ENCODE assay signal across 28 mouse cellular contexts in genomic region chr3:105418441-105418840, GRCm38 (mm10). TPM values are rescaled to one million over a fixed set of nuclear protein-coding genes. Genes with fewer than 3 reads are reported as not detected.
"Had no signal": no experiment of that assay in that cellular context is flagged by ENCODE, and none has a peak within 500 bp of the region (broad histone marks: within the 10 kb centered on the region; RNA-seq: fewer than 3 reads in every experiment).

No protein-coding gene starts in this region.

- H3K27ac ChIP-seq: embryonic facial prominence, embryonic 10.5 days; embryonic facial prominence, embryonic 12.5 days; embryonic facial prominence, embryonic 13.5 days; embryonic facial prominence, embryonic 15.5 days; forebrain, embryonic 10.5 days; forebrain, embryonic 12.5 days; forebrain, embryonic 13.5 days; forebrain, embryonic 15.5 days; gastrocnemius, adult 2 months; heart, adult 2 months; heart, embryonic 10.5 days had no signal

- H3K27me3 ChIP-seq: embryonic facial prominence, embryonic 12.5 days; embryonic facial prominence, embryonic 13.5 days; embryonic facial prominence, embryonic 15.5 days; forebrain, embryonic 12.5 days; forebrain, embryonic 13.5 days; forebrain, embryonic 15.5 days had no signal

- H3K4me2 ChIP-seq: embryonic facial prominence, embryonic 12.5 days; embryonic facial prominence, embryonic 13.5 days; embryonic facial prominence, embryonic 15.5 days; forebrain, embryonic 12.5 days; forebrain, embryonic 13.5 days; forebrain, embryonic 15.5 days had no signal

- ATAC-seq: forebrain, embryonic 13.5 days; forebrain, embryonic 14.5 days; forebrain, embryonic 15.5 days; forebrain, embryonic 16.5 days; forebrain, postnatal 0 days had no signal

- H3K36me3 ChIP-seq: embryonic facial prominence, embryonic 10.5 days; embryonic facial prominence, embryonic 12.5 days; embryonic facial prominence, embryonic 13.5 days; embryonic facial prominence, embryonic 15.5 days; forebrain, embryonic 10.5 days; forebrain, embryonic 12.5 days; forebrain, embryonic 15.5 days; heart, embryonic 10.5 days had no signal

- DNase-seq: cerebellum, adult 9-11 months; cerebellum, postnatal 10 days; cerebellum, postnatal 14 days; cerebellum, postnatal 25 days; cerebellum, postnatal 36 days; embryo, embryonic 11 days; forebrain, postnatal 0 days; gastrocnemius, adult 2 months; gastrocnemius, postnatal 10 days; gastrocnemius, postnatal 14 days; gastrocnemius, postnatal 25 days; gastrocnemius, postnatal 36 days; heart, adult 18-20 months; heart, adult 2 months had no signal

- H3K9ac ChIP-seq: embryonic facial prominence, embryonic 12.5 days; embryonic facial prominence, embryonic 13.5 days; embryonic facial prominence, embryonic 15.5 days; forebrain, embryonic 12.5 days; forebrain, embryonic 13.5 days; forebrain, embryonic 15.5 days; forebrain, postnatal 0 days had no signal

- H3K9me3 ChIP-seq: embryonic facial prominence, embryonic 12.5 days; embryonic facial prominence, embryonic 15.5 days; forebrain, embryonic 12.5 days; forebrain, embryonic 15.5 days; heart, embryonic 10.5 days had no signal

- H3K4me3 ChIP-seq: embryonic facial prominence, embryonic 10.5 days; embryonic facial prominence, embryonic 12.5 days; embryonic facial prominence, embryonic 13.5 days; embryonic facial prominence, embryonic 15.5 days; erythroblast, embryonic 14.5 days; forebrain, embryonic 10.5 days; forebrain, embryonic 12.5 days; forebrain, embryonic 13.5 days; forebrain, embryonic 15.5 days; gastrocnemius, adult 2 months; heart, adult 2 months; heart, embryonic 10.5 days had no signal

- H3K4me1 ChIP-seq: embryonic facial prominence, embryonic 12.5 days; embryonic facial prominence, embryonic 13.5 days; embryonic facial prominence, embryonic 15.5 days; forebrain, embryonic 10.5 days; forebrain, embryonic 12.5 days; forebrain, embryonic 13.5 days; forebrain, embryonic 15.5 days had no signal

RNA-seq across cellular contexts. Expression of gene Kcnd3, which starts 33.7 kb away (rescaled TPM):
- total RNA-seq: common myeloid progenitor, adult 5-6 weeks; granulocyte monocyte progenitor cell, adult 5-6 weeks had no signal
- polyA plus RNA-seq: erythroblast, embryonic 14.5 days had no signal
